Mouse (Mus musculus) ES-Bruce4 (cell line): ENCODE results near the gene Cbx7.

Source experiments
- CTCF ChIP-seq: IDR thresholded peaks from one replicate; pipeline ENCODE4 v1.8.1; 2011; ENCODE audit warnings: low read depth, low read length
- EP300 ChIP-seq: IDR thresholded peaks from 2 replicates; pipeline ENCODE4 v1.6.1; 2011; ENCODE audit warnings: low read depth, low read length; ENCODE audit not compliant: insufficient read depth
- POLR2A ChIP-seq: IDR thresholded peaks from one replicate; pipeline ENCODE4 v1.8.1; 2011; ENCODE audit warnings: low read length; ENCODE audit not compliant: insufficient read depth

DNA sequence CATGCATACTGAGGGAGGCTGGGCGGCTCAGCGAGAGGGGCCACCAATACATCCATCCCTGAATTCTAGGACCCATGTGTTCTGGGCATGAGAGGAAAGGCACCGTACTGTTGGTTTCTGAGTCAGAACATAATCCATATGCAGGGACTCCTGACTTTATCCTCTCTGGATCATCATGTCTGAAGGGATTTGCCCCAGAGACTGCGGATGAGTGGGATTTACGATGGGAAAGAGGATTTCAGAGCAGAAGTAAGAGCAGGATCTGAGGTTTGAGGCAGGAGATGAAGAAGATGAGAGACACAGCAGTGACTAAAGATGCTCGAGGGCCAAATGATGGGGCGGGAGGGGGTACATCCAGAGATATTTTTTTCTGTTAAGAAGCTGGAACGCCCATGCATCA lies 97.4 kb downstream of the Cbx7 start:
- TF ChIP-seq CTCF (no peak), POLR2A (no peak), EP300 (no peak)
